Mouse (Mus musculus): ENCODE measurements around the gene Lhfpl3.

Gene Lhfpl3

DNA sequence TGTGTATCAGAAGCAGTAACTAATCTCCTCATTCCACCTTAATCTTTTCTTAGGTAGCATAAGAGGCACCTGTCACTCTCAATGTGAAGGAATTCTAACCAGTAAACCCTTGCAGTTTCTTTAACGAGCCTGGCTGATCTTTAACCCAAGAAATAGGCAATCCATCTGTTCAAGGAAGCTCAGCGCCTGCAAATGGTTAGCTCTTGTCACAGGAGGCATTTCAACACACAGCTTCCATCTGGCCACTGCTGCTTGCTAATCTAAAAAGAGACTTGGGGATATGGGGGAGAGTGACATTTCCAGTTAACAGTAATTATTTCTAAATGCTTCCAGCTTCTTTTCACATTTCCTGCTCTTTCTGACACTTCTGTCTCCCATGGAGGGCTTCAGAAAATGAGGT lies 182.9 kb downstream of the Lhfpl3 start:
- no peak for DNase-seq (ENCODE audit: low spot score)

DNA sequence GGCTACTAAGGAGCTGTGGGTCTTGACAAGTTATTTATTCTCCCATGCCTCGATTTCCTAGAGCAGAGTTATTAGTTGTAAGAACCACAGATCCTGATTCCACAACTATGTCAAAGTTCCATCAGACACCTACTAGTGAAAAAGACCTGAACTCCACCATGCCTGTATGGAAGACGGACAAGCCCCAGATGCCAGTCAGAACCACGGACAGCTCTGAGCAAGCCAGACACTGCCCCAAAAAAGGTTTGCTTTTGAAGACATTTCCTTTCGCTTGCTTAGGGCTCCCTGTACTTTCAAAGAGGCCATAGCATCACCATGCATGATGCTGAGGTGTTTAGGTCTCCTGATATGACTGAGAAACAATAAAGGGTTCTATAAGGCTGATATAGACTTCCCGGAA lies 197.4 kb downstream of the Lhfpl3 start:
- no peak for DNase-seq (ENCODE audit: low spot score)

DNA sequence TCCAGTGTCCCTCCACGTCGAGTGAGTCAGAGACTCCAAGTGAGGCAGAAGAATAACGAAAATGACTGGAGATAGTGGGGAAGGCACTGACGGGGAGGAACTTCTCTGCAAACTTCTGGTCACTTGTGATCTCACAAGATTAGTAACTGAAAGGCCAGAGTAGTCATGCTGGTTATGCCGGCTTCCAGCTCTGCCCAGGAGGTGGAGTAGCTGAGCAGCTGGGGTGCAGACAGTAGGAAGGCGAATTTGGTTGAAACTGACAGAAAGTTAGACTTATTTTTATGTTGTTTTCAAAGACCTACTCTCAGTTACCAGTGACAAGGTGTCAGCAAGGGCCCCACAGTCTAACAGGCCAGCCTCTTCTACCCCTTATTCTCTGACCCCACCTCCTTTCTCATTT lies 217.4 kb downstream of the Lhfpl3 start:
- DNase-seq (ENCODE audit: low spot score) = no peak

DNA sequence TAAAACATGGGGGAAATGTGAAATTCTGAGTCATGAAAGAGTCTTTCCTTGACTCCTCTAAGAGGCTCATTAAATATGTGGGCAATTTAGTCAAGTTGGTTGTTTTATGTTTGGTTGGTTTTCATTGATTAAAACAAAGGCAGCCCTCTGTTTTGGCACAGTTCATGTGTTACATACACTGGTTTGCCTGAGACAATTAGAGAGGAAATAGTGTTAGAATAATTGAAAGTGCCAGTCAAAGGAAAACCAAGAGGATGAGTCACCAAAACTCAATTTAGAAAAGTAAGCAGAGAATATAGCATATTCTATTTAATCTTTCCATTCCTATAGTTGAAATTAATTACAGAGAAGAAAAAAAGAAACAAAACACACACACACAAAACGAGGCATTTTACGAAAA lies 240.9 kb downstream of the Lhfpl3 start:
- DNase-seq (ENCODE audit: low spot score) = no peak

DNA sequence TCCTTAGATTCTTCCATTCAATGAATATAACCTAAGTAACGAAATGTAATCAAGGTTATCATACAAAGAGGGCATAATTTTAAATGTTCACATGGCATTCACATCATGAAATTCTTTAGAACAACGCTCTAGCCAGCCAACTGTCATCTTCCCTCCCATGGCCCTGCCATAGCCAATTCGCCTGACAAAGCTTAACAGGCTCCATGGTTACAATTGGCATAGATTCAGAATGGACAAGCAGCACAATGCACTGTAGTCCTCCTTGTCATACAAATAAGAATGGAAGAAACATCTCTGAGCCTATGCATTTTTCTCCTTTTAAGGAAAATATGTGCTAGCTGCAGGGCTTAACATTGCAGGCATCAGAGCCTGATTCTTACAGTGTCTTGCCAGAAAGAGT lies 254.0 kb downstream of the Lhfpl3 start:
- DNase-seq (ENCODE audit: low spot score) = no peak

DNA sequence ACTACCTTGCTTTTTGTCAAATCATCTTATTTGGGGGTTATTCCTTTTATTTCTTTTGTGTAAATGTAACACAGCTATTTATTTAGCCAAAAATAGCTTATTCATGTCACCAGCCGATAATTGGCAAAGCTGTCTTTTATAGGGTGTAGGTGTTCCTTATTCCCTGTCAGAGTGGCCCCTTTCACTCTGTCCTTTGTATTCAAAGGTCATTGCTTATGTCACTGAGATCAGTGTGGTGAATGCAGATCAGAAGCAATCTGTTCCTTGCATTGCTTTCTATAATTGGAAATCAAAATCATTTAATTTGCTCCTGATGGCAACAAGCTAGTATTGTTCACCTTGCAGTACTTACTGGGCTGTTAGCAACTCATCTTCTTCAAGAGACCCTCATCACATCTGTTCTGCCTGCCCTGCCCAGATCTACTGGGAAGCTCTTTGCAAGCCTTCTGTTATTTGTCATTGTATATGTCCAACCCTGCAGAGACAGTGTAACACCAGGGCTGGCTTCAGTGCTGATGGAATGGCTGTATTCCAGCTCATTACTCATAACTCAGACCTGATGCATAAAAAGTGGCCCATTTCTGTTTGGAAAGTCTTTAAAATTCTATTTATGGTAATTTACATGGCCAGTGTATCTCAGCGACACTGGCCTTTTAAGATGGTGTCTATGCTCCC lies 257.4 kb downstream of the Lhfpl3 start:
- no peak for DNase-seq (ENCODE audit: low spot score)

DNA sequence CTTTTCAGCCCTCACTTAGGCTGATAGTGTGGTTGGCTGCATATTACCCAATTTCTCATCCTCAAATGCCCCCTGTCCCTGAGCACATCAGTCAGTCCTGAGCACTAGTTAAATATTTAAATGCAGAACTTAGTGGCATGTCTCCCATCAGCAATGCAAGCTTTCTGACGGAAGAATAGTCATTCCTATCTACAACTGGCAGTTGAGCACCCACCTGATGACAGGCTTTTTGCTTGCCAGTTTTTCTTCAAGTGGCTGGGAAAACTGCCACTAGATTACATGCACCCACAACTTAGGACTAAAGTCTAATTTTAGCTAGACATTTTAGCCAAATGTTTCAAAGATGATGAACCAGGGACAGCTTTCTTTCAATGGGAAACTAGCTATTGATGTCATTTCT lies 260.3 kb downstream of the Lhfpl3 start:
- DNase-seq (ENCODE audit: low spot score) = no peak

DNA sequence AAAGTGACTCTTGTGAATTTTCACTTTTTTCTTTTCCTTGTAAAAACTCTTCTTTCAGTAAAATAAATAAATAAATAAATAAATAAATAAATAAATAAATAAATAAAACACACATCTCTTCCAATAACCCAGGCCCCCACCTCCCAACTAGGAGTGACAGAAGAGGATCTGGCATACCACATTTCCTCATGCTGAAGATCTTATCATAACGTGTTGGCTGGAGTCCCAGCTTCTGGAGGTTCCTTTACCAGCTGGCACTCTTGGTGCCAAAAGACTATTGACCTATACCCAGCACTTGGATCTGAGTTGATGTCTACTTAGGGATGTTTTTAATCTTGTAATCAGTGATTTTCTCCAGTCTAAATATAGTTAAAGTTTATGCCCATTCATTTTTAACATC lies 264.6 kb downstream of the Lhfpl3 start:
- no peak for DNase-seq (ENCODE audit: low spot score)

DNA sequence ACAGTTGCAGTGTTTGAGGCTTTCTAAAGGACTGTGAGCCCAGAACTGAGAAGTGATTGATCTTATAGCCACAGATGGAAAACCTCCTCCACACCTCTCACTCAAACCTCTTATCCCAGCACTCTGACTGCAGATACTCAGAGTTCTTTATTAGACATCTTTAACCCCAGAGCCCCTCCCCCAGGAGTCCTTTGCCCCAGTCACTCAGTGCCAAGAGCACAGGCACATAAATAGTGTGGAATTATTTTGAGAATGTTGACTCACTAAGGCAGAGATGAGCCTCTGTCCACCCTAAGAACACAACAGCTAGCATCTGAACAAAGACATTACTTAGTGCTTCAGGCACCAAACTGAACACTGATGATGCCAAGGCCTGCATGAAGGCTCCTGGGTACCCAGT lies 268.1 kb downstream of the Lhfpl3 start:
- DNase-seq (ENCODE audit: low spot score) = no peak

DNA sequence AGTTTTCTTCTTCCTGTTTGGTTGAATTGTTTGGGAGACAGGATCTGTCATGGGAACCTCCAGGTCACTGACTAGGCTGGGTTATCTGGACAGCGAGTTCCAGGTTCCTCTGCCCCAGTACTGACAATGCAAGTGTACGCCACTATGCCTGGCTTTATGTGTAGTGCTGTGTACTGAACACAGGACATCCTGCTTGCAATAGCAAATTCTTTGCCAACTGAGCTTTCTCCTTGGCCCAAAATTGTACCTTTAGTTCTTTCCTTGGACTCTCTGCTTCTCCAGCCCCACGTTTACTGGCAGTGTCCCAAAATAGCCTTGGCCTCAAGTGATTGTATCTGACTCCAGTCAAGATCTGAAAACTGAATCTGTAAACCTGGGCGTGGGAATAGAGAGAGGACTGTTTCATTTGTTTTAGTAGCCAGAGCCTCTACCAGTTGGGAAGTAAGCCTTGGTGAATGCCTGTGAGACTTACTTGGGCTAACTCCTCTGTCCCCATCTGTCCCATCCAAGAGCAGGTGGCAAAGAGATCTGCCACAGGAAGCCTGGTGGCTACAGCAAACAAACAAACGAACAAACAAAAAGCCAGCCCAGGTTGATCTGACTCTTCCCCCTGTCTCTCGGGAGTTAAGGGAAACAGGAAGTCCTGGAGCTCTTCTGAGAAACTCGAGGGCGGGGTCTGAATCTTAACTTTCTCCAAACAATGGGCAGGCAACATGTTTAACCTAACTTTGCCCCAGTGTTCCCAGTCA lies 269.9 kb downstream of the Lhfpl3 start:
- DNase-seq (ENCODE audit: low spot score) = no peak

DNA sequence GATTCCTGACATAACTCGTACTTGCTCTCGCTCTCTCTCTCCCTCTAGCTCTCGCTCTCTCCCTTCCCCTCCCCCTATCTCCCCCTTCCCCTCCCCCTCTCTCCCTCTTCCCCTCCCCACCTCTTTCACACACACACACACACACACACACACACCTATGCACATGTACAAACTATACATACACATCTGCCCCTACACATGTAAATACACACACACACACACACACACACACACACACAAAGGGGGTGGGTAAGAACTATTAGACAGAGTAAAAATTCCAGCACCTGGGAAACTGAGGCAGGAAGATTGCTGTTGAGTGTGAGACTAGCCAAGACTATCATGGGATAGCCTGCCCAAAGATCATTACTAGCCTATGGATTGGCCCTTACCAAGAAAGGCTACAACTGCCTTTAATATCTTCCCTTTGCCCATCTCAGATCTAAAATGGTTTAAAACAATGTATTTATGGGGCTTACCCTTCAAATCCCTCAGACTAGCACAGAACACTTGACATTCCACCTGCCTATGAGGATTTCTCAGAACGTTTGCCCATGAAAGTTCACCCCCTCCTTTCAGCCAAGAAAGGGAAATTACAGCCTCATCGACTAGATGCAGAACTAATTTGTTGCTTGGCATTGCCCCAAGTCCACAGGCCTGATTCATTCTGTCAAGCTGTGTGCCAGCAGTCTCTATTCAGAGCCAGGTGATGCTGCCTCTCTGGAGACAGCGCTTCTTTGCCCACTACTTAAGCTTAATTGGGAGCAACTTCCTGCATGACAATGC lies 289.3 kb downstream of the Lhfpl3 start:
- DNase-seq (ENCODE audit: low spot score) = no peak

DNA sequence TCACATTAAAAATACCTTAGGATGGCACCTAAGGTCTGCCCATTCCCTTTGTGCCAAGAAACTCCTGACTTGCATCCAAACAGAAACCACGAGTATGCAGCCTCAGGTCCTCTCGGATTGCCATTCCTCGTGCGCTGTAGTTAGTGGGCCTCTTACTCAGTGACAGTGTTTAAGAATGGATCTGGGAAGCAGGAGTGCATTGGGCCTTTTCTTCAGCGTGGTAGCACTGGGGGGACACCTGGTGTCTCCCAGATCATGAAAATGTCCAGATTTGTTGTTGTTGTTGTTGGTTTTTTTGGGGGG lies 289.8 kb downstream of the Lhfpl3 start:
- no peak for DNase-seq (ENCODE audit: low spot score)

DNA sequence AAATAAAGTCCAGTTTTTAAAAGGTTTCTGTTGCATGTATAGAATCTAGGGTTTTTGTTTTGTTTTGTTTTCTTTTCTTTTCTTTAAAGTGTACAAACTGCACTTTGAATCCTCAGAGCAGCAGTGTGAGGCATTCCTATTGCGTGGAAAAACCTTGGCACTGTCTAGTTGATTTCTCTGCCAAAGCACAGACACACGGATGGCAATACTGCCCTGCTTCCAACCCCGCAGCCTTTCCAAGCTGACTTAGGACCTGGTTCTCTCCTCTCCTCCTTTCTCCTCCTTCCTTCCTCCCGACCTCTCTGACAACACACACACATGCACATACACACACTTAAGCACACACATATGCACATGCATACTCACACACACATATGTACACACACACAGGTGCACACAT lies 294.6 kb downstream of the Lhfpl3 start:
- no peak for DNase-seq (ENCODE audit: low spot score)

DNA sequence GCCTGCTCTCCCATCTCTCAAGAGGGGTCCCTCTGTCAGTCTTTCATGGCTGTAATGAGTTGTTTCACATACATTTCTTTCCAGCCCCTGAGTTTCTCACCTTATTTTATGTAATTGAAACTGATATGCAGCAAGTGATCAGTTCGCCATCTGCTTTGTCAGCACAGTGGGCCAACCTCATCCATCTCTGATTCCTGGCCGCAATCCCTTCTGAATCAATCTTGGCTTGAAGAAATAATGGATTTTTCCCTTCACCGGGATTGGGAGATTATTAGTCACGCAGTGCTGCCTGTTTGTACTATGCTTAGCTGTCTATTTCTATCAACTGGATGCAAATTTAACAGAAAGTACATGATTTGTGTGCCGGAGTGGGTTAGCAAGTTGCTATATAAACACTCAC lies 297.0 kb downstream of the Lhfpl3 start:
- DNase-seq (ENCODE audit: low spot score) = no peak

DNA sequence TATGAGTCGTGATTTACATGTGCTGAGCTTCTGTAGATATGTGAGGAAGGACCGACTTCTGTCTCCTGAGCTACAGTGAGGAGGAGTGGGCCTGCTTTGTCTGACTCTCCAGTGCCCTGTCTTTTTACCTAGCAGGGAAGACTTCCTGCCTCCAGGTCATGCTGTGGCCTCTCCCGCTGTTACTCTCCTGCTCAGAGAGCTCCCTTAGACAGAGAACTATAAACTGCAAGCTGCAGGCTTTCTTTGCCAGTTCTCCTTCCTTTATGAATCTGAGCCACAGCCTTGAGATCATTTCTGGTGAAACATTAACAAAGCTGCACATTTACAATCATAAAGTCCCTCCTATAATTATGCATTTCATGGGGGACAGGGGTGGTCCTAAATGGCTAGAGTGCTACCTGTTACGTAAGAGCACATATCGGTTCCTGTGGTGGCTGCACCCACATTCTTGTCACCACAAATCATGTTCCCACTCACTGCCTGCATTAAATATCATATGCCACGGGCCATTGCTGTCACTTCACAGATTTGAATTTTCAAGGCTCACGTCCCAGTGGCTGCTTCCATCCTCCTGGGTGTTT lies 303.3 kb downstream of the Lhfpl3 start:
- DNase-seq (ENCODE audit: low spot score) = no peak

DNA sequence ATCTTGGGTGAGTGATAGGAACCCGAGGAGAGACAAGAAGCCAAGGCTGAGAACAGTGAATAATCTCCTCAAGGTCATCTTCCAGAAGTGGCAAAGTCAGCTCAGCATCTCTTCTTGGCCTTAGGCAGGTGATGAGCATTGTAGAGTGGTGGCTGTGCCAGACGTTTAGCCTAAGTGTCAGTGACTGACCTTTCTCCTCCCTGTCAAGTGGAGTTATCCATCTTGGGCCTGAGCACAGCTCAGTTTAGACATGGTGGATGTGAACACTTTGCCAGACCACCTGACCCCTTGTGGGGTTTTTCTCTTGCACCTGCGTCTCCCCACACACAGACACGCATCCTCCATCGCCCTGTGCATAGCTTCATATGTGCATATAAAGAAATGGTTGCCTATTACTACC lies 305.6 kb downstream of the Lhfpl3 start:
- DNase-seq (ENCODE audit: low spot score) = no peak

DNA sequence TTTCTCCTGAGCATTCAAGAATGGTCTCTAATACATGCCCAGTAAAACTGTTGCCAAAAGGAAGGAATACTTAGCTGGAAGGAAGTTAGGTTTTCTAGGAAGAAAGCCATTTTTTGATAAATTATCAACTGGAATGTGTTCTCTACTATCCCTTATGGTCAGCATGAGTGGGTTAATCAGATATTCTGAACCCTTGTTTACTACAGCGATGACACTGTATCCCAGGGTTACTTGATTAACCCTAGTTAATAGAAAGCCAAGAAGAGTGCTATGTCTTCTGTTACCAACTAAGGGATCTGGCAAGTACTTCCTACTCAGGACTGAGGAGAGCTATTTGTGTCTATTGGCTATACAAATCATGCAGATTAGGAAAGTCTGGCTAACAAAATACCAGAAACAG lies 349.0 kb downstream of the Lhfpl3 start:
- DNase-seq (ENCODE audit: low spot score) = no peak

DNA sequence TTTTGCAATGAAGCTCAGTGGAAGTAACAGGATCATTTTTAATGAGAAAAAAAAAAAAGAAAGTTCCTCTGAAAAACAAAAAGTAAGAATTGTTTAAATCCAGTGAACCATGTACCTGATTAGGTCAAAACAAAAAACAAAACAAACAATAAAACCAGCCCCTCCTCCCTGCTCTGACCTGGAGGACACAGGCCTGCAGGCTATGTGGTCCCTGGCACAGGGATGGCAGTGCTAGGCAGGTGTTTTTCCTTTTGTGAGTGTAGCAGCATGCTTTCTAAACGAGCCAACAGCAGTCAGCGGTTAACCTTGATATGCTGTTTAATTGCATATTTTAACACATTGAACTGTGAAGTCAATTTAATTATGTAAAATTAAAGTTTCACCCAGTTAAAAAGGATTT lies 360.7 kb downstream of the Lhfpl3 start:
- DNase-seq (ENCODE audit: low spot score) = no peak

DNA sequence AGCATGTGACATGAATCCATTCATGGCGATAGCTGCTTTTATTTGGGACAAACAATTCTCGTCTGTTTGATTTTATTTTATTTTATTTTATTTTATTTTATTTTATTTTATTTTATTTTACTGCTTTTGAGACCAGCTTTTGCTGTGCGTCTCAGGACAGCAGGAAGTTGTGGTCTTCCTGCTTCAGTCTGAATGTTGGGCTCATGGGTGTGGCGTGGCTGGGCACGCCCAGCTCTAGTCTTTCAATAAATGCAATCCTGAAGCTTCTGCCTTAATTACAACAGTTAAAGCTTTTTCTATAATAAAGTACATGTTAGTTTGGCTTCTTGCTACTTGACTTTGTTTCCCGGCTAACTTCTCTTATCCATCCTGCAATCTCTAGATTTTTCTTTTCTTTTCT lies 365.4 kb downstream of the Lhfpl3 start:
- no peak for DNase-seq (ENCODE audit: low spot score)

DNA sequence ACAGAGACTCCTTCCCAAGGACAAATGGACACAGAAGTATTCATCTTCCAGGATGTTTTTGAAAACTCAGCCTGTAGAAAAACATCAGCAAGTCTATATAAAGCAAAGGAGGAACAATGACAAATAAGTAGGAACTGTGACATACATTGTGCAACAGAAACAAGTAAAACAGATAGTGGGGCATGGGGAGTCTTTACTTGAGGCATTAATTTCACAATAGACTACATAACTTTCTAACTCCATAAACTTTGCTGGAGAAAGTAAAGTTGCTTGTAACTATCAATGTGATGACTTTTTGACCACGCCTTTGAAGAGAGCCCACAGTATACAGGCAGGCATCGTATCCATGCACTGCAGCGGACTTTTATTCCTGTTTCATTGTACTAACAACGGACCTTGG lies 368.4 kb downstream of the Lhfpl3 start:
- no peak for DNase-seq (ENCODE audit: low spot score)

DNA sequence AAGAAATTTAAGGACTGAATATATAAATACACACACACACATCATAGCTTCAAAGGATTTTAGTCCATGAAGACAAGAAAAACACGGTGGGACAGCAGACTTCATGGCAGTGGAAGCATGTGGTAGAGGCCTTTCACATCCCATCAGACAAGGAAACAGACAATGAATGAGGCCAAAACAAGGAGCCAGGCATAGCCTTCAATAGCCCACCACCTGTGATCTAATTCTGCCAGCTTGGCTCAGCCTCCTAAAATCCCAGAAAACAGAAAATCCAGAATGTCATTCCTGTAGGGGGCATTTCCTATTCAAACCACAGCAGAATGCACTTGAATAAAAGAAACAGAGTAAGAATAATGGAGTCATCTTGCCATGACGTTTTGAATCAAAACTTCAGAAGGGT lies 381.0 kb downstream of the Lhfpl3 start:
- no peak for DNase-seq (ENCODE audit: low spot score)

DNA sequence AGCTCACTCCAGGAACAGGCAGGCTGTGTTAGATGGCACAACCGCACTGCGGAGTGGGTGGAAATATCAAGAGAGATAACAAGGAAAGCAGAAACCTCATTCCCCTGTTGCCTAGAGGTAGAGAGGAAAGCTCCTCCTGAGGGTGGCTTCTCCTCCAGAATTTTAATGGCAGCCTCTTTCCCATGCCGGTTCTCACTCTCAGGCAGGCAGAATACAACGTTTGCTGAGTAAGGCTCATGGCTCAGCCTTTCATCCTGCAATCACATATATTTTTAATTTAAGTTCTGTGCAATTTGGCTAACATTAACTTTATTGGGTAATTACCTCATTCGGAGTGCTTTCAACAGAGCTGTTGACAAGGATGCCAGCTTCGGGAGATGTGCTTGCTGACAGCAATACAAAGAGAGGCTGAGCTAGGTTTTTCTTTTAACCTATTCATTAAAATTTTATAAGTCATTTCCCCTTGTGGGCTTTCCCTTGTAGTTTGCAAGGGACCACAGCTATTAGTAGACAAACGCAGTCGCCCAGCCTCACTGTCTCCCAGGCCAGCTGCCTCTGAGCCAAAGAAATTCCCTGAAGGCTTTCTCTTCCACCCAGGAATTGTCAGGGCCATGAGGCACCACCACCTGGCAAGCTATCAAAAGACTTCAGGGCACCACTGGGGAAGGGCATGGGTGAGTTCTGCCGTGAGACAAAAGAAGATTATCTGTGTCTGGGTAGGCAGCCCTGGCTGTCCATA lies 394.5 kb downstream of the Lhfpl3 start:
- no peak for DNase-seq (ENCODE audit: low spot score)
